Mouse (Mus musculus): ENCODE data around the gene Arid1b.

Arid1b gene

DNA sequence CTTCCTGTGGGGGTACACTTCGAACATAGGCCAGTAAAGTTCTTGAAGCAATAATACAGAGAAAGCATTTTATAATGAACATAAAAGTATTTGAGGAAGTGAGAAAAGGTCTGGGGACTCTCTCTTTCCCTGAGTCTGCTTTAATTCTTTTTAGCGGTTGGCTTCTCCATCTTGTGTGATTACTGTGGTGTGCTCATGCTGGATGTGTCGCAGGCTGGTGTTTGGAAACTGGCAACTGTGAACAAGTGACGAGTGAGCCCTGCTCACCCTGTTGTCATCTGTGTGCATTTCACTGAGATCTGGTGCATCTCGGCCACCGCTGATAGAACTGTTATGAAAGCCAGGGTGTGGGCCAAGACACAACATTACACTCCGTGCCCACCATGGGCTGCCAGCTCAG, 216.8 kb downstream of the Arid1b start:
- DNase-seq (ENCODE audit: low spot score) = no peak

DNA sequence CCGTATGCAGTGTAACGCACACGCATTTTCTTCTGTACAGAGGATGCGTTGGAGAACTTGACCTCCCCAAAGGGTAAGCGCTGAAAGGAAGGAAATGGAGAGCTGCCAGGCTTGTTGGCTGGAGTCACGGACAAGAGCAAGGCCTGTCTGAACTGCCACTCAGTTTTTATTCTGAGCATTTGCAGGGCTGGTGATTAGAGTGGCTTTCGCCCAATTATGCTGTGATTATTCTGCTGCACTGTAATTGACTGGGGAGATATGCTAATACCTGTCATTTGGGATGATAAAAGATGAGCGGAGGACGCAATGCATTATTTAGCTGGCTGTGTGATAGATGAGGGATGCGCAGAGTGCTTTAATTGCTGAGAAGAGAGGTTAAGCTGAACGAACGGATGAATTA, 218.0 kb downstream of the Arid1b start:
- DNase-seq (ENCODE audit: low spot score) = no peak

DNA sequence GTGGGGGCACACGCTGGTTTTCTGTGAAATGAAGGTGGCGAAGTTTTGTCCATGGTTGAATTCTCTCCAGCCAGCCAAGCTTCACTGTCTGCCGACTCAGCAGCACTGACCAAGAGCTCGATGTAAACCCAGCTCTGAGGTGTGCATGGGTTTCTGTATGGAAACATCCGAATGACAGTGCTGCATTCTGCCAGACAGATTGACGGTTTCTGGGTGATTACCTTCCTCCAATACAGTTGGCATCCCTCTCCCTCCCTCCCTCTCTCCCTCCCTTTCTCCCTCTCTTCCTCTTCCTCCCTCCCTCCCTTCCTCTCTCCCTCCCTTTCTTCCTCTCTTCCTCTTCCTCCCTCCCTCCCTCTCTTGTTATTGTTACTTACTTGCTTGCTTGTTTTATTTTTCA, 219.3 kb downstream of the Arid1b start:
- DNase-seq (ENCODE audit: low spot score) = no peak

DNA sequence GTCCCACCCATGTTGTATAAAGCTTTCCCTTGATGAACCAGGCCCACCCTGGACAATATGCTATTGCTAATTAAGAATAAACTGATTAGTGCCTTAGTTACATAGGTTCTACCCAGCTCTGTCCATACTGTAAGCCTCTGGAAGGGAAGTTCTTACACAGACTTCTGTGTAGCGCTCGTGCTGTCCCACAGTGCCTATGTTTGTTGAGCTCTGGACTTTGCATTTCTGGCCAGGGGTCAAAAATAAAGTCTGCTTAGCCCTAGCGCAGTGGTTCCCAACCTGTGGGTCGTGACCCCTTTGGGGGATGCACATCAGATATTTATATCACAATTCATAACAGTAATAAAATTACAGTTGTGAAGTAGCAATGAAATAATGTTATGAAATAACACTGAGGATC, 221.2 kb downstream of the Arid1b start:
- no peak for DNase-seq (ENCODE audit: low spot score)

DNA sequence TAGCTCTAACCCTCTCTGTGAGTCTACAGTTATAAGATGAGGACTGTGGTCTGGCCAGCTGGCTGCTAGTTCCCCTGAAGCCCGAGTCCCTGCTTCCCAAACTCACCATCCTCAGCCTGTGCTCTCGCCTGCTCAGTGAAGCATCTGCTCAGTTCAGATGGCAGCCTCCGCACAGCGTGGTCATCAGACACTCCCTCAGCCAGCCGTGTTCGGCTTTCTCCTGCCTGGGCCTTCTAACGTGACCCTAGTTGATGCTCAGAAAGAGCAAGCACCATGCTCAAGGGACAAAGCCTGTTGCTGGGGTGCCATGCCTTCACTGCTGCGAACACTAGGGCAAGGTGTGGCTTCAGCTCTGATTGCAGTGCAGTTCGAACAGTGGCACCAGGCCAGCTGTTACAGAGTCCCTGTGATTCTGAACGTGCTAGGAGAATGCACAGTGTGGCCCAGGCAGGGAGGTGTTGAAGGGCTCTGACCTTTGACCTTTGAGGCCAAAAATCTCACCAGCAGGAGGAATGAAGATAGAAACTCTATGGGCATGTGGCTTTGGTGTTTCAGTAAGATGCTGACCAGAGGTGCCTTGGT, 222.9 kb downstream of the Arid1b start:
- no peak for DNase-seq (ENCODE audit: low spot score)

DNA sequence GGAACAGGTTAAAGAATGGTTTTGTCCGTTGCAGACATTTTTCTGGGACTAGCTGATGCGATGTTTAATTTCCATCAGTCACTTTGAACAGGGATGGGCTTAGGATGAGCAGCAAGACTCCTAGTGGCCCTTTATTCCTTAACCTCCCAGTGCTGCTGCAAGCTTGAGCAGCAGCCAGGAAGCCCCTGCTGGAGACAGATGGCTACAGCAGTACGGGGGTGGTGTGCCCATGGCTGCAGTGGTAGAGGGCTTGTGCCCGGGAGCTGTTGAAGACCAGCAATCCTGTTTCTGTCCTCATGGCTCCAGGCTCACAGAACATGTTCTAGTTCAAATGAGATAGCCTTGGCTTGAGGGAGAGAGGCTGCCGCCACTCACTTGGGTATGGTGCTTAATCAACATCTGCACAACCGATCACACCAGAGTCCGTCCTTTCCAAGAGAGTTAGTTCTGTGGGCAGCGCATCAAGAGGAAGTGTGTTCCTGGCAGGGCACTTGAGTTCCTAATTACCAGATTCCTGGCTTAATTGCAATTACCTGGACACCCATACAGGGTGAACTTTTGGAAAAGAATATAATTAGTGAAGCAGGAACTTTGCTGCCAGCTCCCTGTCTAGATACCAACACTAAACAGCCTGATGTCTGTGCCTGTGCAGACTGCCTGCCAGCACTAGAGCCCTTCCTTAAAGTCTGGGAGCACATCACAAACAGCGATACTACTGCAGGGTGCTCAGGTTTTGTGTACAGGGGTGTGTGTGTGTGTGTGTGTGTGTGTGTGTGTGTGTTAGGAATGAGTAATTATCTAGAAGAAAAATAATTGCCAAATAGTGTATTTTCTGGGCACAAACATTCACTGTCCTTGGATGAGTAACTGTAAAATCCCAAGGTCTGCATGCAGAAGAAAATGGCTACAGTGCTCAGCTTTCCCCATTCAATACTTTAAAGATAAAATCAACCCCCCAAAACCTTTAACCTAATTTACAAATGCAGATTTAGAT, 224.0 kb downstream of the Arid1b start:
- DNase-seq (ENCODE audit: low spot score) = no peak

DNA sequence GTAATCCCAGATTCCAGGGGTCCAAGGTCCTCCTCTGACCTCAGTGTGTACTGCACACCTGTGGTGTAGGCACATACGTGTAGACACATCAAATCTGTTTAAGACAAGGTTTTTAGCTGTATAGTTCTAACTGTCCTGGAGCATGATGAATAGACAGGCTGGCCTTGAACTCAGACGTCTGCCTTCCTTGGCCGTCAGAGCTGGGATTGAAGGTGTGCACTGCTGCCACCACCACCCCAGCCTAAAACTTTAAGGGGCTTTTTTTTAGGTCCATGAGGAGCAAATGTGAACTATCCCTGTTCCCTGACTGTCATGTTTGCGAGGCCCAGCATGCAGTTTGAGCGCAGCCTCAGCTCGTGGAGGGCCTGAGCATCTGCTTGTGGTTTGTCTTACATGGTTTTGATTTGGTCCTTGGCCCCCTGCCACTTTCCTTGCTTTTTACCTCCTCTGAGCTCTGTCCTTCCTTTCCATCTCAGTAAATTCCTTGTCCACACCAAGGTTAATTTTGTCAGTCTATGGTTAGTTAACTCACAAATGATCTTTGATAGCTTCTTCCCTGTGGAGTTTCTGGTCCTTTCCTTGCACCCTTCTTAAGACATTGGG, 224.9 kb downstream of the Arid1b start:
- DNase-seq (ENCODE audit: low spot score) = no peak

DNA sequence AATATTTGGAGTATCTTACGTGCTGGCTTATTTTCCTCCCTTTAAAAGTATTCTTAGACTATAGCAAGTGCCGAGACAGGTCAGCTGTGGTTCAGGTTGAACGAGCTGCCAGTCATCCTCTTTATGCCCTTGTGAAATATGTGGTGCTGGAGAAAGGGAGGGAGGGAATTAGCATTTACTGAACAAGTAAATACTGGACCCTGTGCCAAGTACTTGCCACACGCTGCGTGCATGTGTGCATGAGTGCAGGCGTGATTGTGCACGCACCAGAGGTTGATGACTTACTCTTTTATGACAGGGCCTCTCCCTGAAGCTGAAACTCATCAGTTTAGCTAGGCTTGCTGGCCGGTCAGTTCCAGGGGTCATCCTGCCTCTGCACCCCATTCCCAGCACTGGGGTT, 226.9 kb downstream of the Arid1b start:
- DNase-seq (ENCODE audit: low spot score) = no peak

DNA sequence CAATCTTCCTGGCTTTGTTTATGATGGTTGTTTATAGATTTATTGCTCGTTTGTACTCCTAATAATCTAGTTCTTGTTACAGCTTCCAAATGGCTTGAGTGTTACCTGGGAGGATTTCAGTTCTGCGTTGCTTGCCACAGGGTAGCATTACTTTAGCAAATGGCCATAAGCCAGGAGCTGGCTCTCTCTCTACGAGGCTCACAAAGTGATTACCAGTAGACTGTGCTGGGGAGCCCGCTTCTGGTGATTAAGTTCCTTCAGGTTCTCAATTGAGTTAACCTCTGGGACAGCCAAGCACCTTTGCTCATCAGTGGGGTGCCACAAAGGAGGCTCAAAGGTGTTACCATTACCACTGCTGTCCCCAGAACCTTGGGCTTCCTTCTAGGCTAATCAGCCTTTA, 227.4 kb downstream of the Arid1b start:
- no peak for DNase-seq (ENCODE audit: low spot score)

DNA sequence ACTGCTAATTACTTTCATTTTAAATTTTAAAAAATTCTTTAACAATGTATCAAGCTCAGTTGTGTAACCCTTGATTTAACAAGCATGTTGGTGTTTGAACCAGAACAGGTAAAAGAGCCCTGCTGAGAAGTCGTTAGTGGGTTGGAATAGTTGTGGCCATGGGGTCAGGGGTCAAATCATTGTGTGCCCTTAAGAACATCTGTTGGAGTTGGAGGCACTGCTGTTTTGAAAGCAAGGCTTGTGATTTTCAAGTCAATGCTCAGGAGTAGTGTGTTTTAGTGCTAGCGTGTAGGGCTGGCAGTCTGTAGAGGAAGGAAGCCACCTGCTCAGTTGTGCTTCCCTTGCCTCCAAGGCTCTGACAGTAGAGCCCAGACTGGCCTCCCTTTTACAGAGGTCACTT, 228.7 kb downstream of the Arid1b start:
- DNase-seq (ENCODE audit: low spot score) = no peak

DNA sequence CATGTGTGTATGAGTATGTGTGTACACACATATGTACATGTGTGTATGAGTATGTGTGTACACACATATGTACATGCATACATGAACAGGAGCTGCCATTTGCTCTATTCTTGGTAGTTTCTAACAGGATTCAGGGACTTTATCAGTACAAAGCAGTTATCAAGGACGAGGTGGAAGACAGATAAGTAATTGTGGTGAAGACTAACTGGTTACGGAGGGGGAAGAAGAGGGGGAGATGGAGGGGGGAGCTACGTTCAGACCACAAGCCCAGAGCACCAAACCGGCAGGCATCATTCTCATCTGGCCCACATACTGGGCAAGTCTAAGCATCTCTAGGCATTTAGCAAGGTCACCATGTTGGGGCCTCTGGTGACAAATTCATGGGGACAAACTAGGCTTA, 230.8 kb downstream of the Arid1b start:
- no peak for DNase-seq (ENCODE audit: low spot score)

DNA sequence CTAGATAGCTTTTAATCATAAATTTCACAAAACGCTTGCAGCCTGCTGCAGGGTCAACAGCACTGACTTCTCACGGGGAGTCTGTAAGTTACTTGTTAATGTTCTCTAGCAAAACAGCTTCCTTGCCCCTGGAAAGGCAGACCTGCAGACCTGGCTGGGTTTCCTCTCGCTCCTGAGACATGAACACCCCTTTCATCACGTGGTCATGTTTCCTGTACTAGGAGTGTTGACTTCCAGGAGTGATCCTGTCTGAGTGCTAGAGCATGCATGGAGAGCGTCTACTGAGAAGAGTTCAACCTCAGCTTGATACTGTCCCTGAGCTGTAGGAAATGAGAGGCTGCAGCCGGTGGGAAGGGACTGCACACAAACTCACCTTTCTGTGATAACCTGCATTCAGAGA, 233.0 kb downstream of the Arid1b start:
- DNase-seq (ENCODE audit: low spot score) = no peak

DNA sequence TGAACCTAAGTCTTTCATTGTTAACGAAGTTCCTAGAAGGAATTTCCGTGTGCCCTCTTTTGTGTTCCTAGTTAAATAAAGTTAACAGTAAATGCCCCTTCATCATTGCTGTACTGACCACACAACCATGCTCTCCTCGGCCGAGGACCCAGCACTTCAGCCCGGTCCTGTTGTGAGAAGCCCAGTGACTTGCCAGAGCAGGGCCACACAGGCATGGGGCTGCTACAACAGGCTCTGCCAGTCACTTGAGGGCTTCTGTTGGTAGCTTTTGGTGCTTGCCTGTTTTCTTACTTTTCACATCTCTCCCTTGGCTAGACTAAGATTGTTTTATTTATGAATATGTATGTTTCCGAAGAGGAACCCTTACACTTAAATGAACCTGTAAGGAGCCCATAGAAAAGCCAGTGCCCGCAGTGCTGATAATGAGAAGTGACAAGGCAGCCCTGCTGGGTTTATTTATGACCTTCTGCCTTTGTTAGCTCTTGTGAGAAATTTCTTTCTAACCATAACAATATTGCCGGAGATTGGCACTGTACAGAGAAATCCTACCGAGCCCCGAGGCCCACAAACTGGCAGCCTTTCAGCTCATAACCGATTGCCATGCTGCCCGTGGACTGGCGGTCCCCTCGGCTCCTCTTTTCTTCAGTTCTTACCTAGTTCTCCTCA, 234.0 kb downstream of the Arid1b start:
- no peak for DNase-seq (ENCODE audit: low spot score)

DNA sequence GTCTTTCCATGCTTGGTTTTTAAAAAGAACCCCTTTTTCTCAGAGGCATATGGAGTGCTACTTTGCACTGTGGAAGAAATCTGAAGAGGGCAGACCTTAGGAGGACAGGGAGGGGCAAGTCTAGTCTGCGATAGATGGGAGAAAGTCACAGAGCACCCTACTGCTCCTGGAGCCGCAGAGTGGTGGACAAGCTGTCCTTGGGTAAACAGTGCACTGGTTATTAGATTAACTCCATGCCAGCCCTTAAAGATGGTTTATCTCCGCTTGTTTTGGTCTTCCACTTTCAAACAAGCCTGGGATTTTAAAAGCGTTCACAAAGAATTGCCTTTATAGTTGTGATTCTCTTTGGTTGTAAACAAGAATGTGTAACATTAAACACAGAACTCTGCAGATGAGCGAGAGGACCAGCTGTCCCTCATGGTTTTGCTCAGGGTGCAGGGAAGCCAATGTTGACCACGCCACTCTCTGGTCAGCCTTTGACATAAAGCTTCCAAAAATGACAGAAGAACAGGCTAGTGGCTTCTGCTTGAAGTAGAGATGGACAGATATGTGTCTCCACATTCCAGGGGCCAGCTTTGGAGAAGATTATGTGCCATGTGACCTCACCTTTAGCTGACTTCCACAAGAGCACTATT, 234.6 kb downstream of the Arid1b start:
- DNase-seq (ENCODE audit: low spot score) = no peak

DNA sequence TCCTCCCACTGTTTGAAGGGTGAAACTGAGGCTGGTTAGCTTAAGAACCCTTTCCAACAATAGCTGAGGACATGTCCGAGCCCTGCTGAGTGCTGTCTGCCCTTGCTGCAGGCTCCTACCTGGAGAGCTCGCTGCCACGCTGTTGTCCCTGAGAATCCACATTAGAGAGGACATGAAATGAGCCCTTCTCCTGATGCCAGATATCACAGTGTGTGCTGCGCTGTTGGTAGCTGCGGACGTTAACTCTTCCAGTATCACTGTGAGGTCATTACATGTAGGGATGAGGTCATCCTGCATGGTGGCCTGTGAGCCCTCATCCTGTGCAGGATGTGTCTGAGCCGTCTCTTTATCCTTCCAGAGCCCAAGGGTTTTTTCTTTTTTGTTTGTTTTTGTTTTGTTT, 235.9 kb downstream of the Arid1b start:
- DNase-seq (ENCODE audit: low spot score) = no peak

DNA sequence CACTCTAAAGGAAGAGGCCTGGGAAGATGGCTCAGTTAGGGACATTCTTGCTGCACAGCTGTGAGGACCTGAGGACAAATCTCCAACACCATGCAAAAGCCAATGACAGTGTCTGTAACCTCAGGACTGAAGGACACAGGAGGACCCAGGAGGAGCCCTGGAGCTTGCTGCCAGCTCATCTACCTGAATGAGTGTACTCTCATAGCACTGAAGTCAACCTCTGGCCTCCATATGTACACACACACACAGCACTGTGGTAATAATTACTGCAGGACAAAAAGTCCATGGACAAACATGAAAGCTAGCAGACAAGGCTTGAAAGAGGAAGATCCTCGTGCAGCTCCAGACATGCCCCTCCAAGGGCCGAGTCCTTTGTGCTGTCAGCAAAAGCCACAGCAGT, 238.0 kb downstream of the Arid1b start:
- DNase-seq (ENCODE audit: low spot score) = no peak

DNA sequence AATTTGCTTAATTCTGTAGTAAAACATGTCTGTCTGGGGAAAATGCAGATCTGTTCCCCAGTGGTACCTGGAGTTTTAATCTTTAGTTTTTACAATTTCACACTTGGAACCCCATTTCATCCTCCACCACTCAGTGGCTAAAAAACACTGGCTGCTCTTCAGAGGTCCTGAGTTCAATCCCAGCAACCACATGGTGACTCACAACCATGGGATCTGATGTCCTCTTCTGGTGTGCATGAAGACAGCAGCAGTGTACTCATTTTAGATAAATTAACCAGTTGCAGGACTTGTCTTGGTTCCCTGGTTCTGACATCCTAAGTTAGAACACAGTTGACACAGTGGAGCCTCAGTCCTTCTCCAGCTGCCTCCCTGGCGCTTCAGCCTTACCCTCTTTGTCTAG, 239.9 kb downstream of the Arid1b start:
- DNase-seq (ENCODE audit: low spot score) = no peak

DNA sequence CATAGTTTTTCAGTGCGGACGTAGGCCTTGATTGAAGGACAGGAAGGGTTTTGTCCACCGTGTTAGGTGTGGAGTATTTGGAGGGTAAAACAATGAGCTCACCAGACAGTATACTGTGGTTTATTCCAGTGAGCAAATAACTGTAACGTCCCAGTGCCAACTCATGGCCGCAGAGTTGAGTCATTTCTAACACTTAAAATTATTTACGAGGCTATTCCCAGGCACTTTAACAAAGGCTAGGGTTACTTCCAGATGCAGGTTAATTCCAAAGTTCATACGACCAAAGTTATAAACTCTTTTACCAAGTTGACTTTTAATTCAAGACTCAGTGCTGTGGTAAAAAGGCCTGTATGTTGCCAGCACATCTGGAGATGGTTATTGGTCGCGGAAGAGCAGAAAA, 240.9 kb downstream of the Arid1b start:
- DNase-seq (ENCODE audit: low spot score) = no peak

DNA sequence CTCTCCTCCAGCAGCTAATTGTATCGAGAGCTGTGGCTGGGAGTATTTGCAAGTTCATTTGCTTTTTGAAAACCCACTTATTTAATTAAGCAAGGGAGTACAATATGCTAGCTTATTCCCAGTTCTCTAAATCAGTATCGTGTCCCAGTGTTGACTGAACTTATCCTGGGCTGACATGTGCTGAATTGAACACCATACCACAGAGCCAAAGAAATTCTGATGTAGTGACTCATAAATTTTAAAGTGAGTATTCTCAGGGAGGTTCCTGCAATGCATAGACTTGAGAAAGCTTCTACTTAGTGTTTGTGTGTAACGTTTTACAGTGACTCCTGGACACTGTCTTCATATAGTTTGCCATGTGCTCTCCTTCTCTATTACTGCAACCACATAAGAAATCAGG, 243.6 kb downstream of the Arid1b start:
- no peak for DNase-seq (ENCODE audit: low spot score)

DNA sequence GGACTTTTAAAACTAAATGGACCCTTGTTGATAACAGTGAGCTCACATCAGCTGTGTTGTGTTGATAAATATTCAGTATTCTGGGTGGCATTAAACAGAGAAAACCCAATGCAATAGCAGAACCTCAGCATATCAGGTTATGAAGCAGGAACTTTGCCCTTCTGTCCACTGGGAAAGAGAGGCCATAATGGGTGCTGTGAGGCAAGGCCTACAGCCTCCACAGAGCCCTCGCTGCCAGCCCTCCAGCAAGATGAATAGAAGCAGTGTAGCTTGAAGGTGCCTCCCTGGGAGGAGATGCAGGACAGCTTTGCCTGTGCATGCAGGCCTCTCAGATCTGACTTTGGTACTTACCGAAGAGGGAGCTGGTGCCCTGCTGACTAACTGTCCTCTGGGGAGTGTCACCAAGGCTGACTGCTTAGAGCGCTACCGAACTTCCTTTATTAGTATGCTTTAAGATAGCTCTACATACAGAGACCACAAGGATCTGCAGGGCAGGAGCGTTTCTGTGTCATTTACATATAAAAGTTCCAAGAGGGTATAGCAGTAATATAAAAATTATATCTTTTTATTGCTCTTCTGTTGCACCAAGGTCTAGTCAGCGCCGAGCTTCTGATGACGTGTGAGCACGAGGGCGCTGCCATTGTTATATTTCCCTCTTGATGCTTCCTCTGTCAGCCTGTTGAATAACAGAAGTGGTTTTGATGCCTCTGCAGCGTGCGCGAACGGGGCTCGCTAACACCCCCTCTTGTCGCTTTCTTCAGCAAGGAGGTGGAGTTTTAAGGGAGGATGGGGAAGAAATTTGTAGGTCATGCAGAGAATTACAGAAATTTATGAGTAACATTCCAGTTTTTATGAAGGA, 244.5 kb downstream of the Arid1b start:
- DNase-seq (ENCODE audit: low spot score) = no peak

DNA sequence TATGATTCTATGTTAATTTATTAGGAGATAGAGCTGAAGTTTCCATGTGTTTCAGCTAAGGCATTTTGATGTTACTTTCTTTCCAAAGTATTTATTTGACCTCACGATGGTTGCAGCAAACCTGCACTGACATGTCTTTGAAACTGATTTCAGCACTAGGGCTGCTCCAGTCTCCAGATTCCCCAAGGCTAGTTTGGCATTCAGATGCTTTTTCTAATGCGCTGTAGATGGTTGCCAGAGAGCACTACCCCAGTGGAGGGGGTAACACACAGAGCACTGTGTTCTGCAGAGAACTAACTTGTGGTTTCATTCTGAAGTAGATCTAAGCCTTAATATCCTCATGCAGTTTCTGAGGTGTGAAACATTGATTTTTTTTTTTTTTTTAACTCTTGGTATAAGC, 250.4 kb downstream of the Arid1b start:
- DNase-seq (ENCODE audit: low spot score) = no peak
